Mouse (Mus musculus) adrenal gland, postnatal 4 days (tissue): ENCODE measurements around the gene Fzd4. TPM values are rescaled to one million over a fixed set of nuclear protein-coding genes. Genes with fewer than 3 reads are reported as not detected.

ENCODE experiments used
- DNase-seq, 2 experiments: peaks; one replicate each; pipeline ENCODE4 v3.0.0; 2021 to 2022; ENCODE audit warnings: low spot score in 2 of 2, mixed read lengths in 2 of 2
- long read RNA-seq, 2 experiments: library from polyadenylated mRNA; stranded (forward); transcript quantifications; one replicate each; pipeline ENCODE4 v2.0.0; 2021
- total RNA-seq, 2 experiments: library from RNA; stranded (reverse); gene quantifications; 2 replicates each; pipeline ENCODE4 v1.2.3; 2021

Gene Fzd4
- 10 to 100 TPM; 44.2 to 47.6 TPM for total RNA-seq
- long read RNA-seq, experiment 1, full-length matches to known transcripts, result 8 of 10 reads
- long read RNA-seq, experiment 1, partial matches to known transcripts, result 2 of 10 reads
- long read RNA-seq, experiment 1, other reads (novel, unspliced or antisense), result 0 of 10 reads
- long read RNA-seq, experiment 2, full-length matches to known transcripts, result 11 of 21 reads
- long read RNA-seq, experiment 2, partial matches to known transcripts, result 0 of 21 reads
- long read RNA-seq, experiment 2, other reads (novel, unspliced or antisense), result 10 of 21 reads

- peak; percentile 90 to 92 for DNase-seq
Observed at GRCm38 (mm10) chr7:89404081-89404733, at the start of gene Fzd4, which contains the start of gene Tmem135. Fzd4 (plus strand) TSS chr7:89404355. Tmem135 (minus strand) TSS chr7:89404222.

DNA sequence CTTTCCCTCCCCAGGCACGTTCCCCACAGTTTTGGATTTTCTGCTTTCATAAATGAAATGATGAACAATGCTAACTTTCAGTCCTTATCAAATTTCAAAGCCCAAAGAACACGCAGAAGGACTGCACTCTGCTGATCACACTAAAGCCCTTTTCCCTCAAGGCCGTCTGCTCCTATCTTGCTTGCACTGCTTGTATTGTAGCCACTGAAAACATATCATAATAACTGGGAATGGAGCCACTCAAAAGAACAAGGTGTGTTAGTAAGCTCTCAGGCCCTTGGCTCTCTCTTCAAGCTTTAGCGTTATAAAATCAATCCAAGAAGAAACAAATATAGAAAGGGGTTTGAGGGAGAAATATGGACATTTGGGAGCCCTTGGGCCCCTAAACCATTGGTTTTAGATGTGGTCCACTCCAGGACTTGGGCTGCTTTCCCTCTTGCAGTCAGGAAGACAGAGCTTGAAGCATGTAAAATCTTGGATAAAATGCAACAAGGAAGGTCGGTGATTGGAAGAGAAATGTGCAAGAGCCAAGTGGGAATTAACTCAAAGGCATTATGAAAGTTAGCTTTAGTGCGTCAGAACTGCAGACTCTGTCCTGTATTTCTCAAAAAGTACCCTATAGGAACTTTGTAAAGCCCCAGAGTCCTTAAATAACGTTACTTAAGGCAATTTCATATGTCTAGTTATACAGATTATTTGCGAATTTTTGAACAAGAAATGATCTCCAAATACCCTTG lies 48.5 kb upstream of the Fzd4 start:
- DNase-seq, result no peak

- no peak for DNase-seq
Observed at GRCm38 (mm10) chr7:89356307-89356706, 47.8 kb upstream of the Fzd4 start.

DNA sequence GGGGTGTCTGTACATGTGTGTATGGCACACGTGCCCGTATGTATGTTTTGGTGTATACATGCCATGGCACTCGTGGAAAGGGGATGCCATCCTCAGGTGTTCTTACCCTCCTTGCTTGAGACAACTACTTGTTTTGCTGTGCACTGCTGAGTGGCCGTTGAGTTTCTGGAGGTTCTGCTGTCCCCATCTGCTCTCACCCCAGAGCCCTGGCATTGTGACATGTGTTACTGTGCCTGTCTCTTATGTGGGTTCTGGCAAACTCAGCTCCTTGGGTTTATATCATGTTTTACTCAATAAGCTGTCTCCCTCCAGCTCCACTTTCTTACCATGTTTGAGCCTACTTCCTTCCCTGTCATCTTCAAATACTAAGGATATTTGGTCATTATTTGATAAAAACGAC lies 40.2 kb upstream of the Fzd4 start:
- DNase-seq, result no peak

DNA sequence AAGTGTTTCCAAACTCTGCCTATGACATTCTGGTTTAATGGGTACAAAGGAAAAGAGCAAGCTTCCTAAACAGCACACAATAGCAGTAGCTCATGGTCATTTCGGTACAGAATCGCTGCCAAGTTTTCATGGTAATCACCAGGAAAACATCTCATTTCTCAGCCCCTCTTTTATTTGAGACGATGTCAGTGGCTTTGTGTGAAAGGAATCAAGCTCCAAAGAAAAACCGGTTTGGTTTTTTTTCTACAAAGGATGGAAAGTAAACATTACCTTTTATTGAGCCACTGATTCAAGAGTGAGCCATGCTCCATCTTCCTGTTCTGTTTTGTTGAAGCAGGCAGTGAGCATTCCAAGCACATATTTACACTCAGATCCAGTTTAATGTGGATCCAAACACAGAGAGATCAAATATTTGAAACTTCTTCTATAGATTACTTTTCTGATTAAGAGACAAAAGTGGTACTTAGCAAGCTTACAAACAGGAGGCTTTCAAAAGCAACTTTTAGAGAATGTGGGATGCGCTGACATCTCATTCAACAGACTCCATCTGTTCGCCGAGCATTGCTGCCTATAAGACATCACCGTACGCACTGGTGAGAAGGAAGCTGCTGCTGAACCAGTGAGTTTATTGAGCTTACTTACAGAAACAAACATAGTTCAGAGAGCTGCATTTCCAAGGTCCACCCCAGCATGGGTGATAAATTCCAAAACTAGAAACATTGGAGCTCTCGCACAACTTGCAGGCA lies 38.8 kb upstream of the Fzd4 start:
- DNase-seq, result no peak

DNA sequence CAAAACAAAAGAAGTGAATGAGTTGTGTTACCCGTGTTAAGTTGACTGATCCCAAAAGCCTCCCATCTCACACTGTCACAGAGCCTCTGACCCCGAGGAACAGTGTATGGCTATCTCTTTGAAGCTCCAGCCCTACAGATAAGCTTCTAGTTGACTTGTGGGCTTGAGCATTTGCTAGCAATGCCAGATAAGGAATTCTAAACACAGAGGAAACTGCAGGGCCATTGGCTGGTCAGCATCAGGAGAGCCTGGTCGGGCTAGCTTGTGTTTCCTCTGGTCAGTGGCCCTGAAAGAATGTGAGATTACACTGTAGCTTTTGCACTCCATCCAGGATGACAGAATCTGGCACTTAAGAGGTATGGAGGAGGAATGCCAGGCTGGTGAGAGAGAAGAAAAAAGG lies 36.5 kb upstream of the Fzd4 start:
- no peak for DNase-seq

DNA sequence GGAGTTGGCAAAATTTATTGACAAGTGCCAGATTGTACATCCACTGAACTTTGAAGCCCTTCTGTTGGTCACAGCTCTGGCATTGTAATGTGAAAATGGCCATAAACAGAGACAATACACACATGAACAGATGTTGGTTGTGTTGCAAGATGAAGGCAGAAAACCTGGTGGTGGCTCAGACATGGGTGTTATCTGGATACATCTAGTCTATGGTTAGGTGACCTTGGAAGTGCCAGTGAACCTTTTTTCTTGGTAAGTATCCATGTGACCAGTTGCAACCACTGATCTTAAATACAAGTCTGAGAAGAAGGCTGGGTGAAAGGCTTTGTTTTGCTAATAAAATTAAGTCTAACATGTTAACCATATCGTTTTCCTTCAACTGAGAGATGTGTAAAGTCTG lies 34.1 kb upstream of the Fzd4 start:
- no peak for DNase-seq

DNA sequence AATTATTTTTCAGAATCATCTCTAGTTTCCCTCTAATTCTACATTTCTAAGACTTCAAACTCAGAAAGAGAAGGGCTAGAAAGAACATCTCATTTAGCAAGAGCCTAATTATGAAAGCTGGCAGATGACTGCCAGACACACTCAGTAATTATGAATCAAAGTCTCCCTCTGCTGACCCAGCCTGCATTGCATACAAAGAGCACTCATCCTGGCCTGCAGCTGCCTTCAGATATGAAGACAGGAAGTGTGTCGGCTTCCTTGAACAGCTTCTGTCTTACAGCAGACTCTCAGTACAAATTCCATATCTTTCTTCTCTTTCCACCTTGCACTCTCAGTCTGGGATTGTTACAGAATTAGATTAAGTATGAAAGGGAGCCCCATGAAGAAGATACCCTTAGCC lies 33.2 kb upstream of the Fzd4 start:
- no peak for DNase-seq

- no peak for DNase-seq
Observed at GRCm38 (mm10) chr7:89371623-89372295, 32.4 kb upstream of the Fzd4 start.

DNA sequence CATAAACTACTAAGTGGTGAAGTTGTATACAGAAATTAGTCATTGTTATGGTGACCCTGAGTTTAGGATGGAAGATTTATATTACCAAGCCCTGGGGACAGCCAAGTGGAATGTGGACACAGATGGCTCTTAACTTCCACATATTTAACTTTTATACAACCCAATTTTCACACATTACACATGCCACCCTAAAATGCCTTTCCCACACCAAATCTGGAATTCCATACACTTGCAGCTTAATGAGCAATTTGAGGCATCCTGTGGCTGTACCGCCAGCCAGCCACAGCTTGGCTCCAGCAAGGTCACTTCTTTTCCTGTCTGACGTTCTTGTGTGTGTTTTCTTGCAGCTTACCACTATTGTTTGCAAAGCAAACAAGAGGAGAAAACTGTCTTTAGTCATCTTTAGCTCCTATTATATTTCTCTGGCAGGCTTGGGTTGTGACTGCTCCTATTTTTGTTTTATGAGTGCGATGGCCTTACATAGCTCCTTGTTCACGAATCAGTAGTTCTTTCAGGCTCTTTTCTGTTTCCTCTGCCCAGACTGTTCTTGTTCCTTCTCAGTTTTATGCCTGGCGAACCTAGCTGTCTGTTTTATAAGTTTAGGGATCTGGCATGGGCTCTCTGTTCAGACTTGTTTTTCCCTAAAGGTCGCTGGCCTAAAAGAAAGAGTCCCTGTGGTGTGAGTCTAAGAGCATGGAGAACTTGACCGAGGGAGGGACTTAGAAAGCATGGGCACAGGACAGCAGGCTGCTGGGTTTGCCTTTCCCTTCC lies 23.0 kb upstream of the Fzd4 start:
- DNase-seq, result no peak

DNA sequence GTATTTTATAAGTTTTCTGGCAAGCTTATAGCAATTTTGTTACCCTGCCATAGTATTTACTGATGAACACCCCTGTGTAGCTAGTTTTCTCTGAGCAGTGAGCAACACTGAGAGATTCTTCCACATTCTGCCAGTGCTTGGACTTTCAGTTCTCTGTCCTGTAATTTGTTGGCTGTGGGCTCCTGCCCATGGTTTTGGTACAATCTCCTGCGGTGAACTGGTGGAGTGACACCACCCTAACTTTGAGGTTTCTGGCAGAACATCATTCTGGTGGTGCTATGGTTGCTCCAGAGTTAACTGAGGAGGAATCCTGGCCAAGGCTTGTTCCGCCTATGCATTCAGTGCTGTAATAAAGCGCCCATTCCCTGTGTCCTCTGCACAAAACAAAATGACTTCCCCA lies 21.3 kb upstream of the Fzd4 start:
- no peak for DNase-seq

- no peak for DNase-seq
Observed at GRCm38 (mm10) chr7:89388981-89389380, 15.2 kb upstream of the Fzd4 start.

DNA sequence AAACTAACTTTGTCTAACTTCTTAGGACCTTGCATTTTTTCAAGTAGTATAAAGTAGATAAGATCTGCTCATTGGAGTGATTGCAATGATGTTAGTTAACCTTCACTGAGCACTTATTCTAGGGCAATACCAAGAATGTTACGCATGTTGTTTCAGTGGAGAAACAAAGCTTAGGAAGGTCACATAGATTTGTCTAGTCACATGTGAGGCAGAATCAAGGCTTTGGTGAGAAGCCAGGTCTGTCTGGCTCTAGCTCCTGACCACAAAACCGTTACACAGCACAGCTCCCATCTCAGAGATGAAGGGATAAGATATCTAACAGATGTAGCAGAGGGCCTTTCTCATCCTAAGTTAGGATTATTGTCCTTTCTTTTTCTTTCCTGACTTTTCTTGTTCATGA lies 13.5 kb upstream of the Fzd4 start:
- DNase-seq, result no peak

- DNase-seq, result no peak
Observed at GRCm38 (mm10) chr7:89391281-89391680, 12.9 kb upstream of the Fzd4 start.

DNA sequence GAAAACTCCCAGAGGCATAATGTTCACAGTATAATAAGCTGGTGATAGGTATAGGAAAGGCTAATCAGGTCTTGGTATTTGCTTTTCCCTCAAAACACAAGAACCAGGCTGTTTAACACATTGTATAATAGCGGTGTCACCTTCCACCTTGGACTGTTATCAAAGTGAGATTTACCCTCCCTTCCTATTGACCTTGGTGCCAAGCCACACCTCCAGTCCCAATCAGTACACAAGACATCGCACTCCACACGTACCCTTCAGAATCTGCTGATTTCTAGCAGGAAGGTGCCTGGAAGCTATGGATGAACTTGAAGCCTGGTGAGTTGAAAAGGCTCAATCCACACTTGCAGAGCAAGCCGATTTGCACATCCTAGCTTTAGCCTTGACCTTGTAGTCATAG lies 12.3 kb upstream of the Fzd4 start:
- no peak for DNase-seq

GRCm38 (mm10) chr7:89392388-89392787 lies 11.8 kb upstream of the Fzd4 start:
- DNase-seq, result no peak

DNA sequence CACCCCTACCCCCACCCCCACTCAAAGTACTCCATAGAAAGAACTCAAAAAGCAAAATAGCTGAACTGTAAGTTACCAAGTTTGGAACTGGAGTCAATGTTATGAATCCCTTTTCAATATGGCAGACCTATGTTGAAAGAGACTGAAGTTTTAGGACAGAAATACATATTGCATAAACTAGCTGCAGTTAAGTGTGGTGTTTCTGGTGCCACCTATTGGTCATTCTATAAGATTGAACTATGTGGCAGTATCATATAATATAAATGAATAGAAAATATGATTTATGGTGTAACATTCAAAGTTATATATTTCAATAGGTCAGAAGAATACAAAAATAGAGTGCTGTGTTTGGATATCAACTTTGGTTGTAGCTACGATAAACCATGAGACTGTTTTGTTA lies 11.3 kb upstream of the Fzd4 start:
- DNase-seq, result no peak

DNA sequence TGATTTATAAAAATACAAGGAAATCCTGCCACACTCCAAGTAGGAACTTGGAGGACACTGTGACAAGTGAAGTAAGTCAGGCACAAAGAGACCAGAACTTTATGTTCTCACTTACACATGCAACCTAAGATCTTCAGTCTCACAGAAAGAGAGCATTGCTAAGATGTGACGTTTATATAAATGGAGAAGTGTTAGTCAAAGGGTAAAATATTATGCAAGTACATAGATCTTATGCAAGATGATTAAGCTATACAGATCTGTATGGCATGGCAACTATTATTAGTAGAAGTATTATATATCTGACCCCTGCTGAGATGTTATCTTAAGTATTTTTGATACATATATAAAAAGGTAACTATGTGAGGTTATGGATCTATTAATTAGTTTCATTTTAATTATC lies 8.8 kb upstream of the Fzd4 start:
- no peak for DNase-seq

GRCm38 (mm10) chr7:89396386-89396785 lies 7.8 kb upstream of the Fzd4 start:
- no peak for DNase-seq

GRCm38 (mm10) chr7:89397837-89398534 lies 6.2 kb upstream of the Fzd4 start:
- DNase-seq, result no peak
